Mouse (Mus musculus) forebrain, embryonic 14.5 days (tissue): Measurements from ENCODE around the gene Fam187a. TPM values are rescaled to one million over a fixed set of nuclear protein-coding genes. Genes with fewer than 3 reads are reported as not detected.

Source experiments
- ATAC-seq: fragments of 200-750 bp; cut with Nextera tagmentation; 2 replicates; pipeline ENCODE4 v1.8.0; 2017; ENCODE audit warnings: mild to moderate bottlenecking, moderate library complexity
- DNase-seq: peaks from one replicate; pipeline ENCODE4 v3.0.0-alpha.2; 2015; ENCODE audit warnings: low spot score
- H3K27ac ChIP-seq: fragments of 300-500 bp; sonication (generic); 2 replicates; pipeline ENCODE4 v1.5.1; 2014; ENCODE audit warnings: low read depth, mild to moderate bottlenecking, control low read depth, low read length, moderate library complexity
- H3K27me3 ChIP-seq: fragments of 300-500 bp; sonication (generic); replicated peaks from 2 replicates; pipeline ENCODE4 v1.6.1; 2014; ENCODE audit warnings: low read length, control low read depth, mixed read lengths; ENCODE audit not compliant: control insufficient read depth, insufficient read depth
- H3K36me3 ChIP-seq: fragments of 300-500 bp; sonication (generic); 2 replicates; pipeline ENCODE4 v1.6.1; 2014; ENCODE audit warnings: low read length, control low read depth; ENCODE audit not compliant: control insufficient read depth, insufficient read depth
- H3K4me1 ChIP-seq: fragments of 300-500 bp; sonication (generic); 2 replicates; pipeline ENCODE4 v1.6.1; 2014; ENCODE audit warnings: antibody characterized with exemption, low read length, control low read depth; ENCODE audit not compliant: control insufficient read depth, insufficient read depth
- H3K4me2 ChIP-seq: fragments of 300-500 bp; sonication (generic); 2 replicates; pipeline ENCODE4 v1.6.1; 2014; ENCODE audit warnings: mild to moderate bottlenecking, control low read depth, low read length
- H3K4me3 ChIP-seq: fragments of 300-500 bp; sonication (generic); 2 replicates; pipeline ENCODE4 v1.5.1; 2014; ENCODE audit warnings: low read depth, low read length, control low read depth
- H3K9ac ChIP-seq: fragments of 300-500 bp; sonication (generic); 2 replicates; pipeline ENCODE4 v1.6.1; 2014; ENCODE audit warnings: mild to moderate bottlenecking, low read length, control low read depth, moderate library complexity
- H3K9me3 ChIP-seq: fragments of 300-500 bp; sonication (generic); replicated peaks from 2 replicates; pipeline ENCODE4 v1.6.1; 2016; ENCODE audit warnings: low read length, control low read depth, mixed read lengths; ENCODE audit not compliant: control insufficient read depth
- WGBS: fragments of 180-500 bp; shearing (Covaris S2); extraction: QIAGEN DNeasy Blood & Tissue Kit; methylation state at CpG from one replicate; pipeline ENCODE4 v1.1.7; 2014; 5-methylcytosine and 5-hydroxymethylcytosine counted together
- polyA plus RNA-seq: library from polyadenylated mRNA; unstranded; fragments of >200 nt; fragmentation: Nextera tagmentation; extraction: Ambion mirVana; gene quantifications from 2 replicates; pipeline ENCODE4 v1.2.1, GENCODE M21; 2014

The Fam187a gene
- polyA plus RNA-seq, 1 experiment from 2014 or later, result not detected

DNA sequence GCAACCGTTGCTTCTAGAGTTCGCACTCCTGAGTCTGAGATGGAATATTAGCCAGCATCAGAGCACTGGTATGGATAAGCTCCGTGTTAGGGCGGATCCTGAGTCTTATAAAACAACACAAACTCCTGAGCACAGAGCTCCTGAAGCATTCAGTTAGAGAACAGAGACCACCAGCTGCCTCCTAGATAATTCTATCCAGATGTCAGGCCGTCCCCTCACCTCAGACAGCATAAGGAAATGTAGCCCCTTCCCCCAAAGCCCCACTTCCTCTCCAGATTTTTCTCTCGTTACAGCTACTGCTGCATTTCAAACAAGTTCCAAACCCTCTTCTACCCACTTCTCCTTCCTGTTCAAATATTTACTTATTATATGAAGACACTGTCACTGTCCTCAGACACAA lies 29.0 kb upstream of the Fam187a start:
- H3K4me2 ChIP-seq, result no peak overlapping the region
- no peak overlapping the region for H3K27ac ChIP-seq
- no peaks in the 10 kb centered on the region for H3K27me3 ChIP-seq
- no peaks in the 10 kb centered on the region for H3K4me1 ChIP-seq
- DNase-seq, result no peak
- ATAC-seq, result no peak
- peaks cover 93% of the 10 kb centered on the region for H3K36me3 ChIP-seq
- no peak overlapping the region for H3K4me3 ChIP-seq
- H3K9me3 ChIP-seq, result no peaks in the 10 kb centered on the region
- no peak overlapping the region for H3K9ac ChIP-seq
- 95% methylated on average over 6 of the region's 6 CpGs for WGBS

DNA sequence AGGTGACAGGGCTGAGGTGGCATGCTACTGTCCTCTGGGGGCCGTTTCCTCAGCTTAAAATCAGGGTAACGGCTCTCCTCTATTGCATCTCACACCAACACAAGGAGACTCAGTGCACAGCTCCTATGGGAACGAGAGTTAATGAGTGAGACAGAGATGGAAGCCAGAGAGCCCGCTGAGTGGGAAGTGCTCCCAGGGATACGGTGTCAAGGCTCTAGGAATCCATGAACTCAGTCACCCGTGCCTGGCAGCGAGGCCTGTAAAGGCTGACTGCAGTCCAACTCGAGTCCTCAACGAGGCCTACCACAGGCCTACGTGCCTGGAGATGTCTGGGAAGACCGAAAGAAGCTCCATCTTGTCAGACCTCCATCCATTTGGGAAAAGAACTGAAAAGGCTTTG lies 26.0 kb upstream of the Fam187a start:
- DNase-seq (no peak), ATAC-seq (no peak)
- Histone ChIP-seq H3K27me3 (no peaks in the 10 kb centered on the region), H3K4me1 (no peaks in the 10 kb centered on the region), H3K9ac (no peak overlapping the region), H3K27ac (no peak overlapping the region), H3K9me3 (no peaks in the 10 kb centered on the region), H3K36me3 (peaks cover 92% of the 10 kb centered on the region), H3K4me3 (no peak overlapping the region), H3K4me2 (no peak overlapping the region)
- WGBS, result 92% methylated on average over 11 of the region's 11 CpGs

DNA sequence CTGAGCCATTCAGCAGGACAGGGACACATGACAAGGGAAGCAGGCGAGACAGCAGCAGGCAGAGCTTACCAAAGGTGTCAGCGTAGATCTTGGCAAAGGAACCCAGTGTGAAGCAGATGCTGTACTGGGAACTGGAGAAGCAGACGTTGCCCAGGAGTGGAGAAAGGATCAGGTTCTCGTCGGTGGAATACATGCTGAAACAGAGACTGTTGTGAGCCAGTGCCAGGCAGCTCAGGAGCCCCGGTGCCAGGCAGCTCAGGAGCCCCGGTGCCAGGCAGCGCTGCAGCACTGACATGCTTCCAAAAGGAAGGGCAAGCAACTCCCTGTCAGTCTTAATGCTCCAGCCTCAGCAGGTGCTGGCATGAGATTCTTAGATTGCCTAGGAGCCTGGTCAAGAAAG lies 25.0 kb upstream of the Fam187a start:
- Histone ChIP-seq H3K4me1 (no peaks in the 10 kb centered on the region), H3K27ac (no peak overlapping the region), H3K4me3 (no peak overlapping the region), H3K9ac (no peak overlapping the region), H3K9me3 (no peaks in the 10 kb centered on the region), H3K36me3 (peaks cover 89% of the 10 kb centered on the region), H3K27me3 (no peaks in the 10 kb centered on the region), H3K4me2 (no peak overlapping the region)
- WGBS, result 82% methylated on average over 8 of the region's 8 CpGs
- DNase-seq, result peak; percentile 55
- ATAC-seq, result 0 out of 2 replicates have a peak, but pooled peaks have one; percentile 23

DNA sequence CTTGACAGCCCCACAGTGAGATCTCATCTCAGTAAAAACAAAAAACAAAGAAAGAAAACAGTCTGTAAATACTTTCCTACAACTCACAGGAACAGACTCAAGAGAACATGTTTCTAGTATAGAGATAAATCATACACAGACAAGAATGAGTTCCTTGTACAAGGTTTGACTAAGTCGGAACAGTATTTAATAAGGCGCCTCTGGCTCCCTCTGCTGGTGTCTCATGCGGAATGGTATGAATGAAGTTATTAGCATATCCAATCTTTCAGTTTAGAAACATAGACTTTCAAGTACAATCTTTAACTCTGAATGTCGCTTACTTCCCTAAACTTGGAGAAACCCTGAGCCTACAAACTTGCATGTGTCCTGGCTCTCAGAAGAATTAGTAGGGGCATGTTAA lies 20.7 kb upstream of the Fam187a start:
- DNase-seq (peak; percentile 92), ATAC-seq (no peak)
- no peak overlapping the region for H3K9ac ChIP-seq
- H3K27ac ChIP-seq, result no peak overlapping the region
- H3K9me3 ChIP-seq, result no peaks in the 10 kb centered on the region
- no peak overlapping the region for H3K4me2 ChIP-seq
- H3K4me3 ChIP-seq, result no peak overlapping the region
- 32% methylated on average over 4 of the region's 4 CpGs for WGBS
- H3K36me3 ChIP-seq, result peaks cover 90% of the 10 kb centered on the region
- H3K27me3 ChIP-seq, result no peaks in the 10 kb centered on the region
- H3K4me1 ChIP-seq, result no peaks in the 10 kb centered on the region

DNA sequence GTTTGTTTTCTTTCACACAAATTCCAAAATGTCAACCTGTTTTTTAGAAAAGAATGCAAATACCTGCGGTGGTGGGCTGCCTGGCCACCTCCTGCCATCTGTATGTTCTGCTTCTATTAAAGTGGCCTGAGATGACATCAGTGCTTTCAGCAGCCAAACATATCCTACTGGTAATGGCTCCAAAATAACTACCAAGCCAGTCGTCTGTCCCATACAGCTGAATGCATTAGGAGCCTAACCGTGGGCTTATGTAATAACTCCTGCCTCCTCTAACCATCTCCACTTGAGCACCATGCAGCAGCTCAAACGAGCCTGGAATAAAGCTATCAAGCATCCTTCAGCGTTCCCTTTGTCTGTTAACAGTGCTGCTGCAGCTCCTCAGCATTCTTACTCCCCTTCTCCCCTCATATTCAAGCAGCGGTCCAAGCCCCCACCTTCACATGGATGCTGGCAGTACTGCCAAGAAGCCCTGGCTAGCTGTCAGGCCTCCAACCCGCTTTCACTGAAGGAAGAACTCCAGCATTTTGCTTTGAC lies 10.1 kb upstream of the Fam187a start:
- H3K27ac ChIP-seq, result no peak overlapping the region; the same call in 1 of the 2 replicates
- no peaks in the 10 kb centered on the region for H3K9me3 ChIP-seq
- no peak overlapping the region for H3K9ac ChIP-seq
- DNase-seq (no peak), ATAC-seq (no peak)
- 78% methylated on average over 7 of the region's 7 CpGs for WGBS
- H3K4me1 ChIP-seq, result peaks cover 4% of the 10 kb centered on the region
- H3K27me3 ChIP-seq, result no peaks in the 10 kb centered on the region
- no peak overlapping the region for H3K4me3 ChIP-seq
- H3K36me3 ChIP-seq, result peaks cover 63% of the 10 kb centered on the region
- H3K4me2 ChIP-seq, result no peak overlapping the region

DNA sequence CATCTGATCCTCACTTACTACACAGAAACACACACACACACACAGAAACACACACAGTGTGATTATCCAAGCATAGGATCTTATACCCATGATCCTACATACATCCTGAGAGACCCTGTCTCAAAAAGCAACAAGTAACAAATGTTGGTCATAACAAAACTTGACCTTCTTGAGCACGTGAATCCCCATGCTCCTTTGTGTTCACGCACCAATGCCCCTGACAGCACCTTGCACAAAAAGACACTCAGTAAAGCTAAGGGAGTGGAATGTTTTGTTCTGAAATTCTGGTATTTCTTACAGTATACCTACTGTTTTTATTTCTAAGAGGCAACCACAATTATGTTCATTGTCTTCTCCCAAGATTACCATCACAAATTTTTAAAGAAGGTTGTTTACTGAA lies 5.4 kb upstream of the Fam187a start:
- H3K9me3 ChIP-seq, result no peaks in the 10 kb centered on the region
- H3K4me3 ChIP-seq, result peak overlapping the region; percentile 66
- peaks cover 30% of the 10 kb centered on the region for H3K36me3 ChIP-seq
- WGBS, result 53% methylated on average over 2 of the region's 2 CpGs
- peak overlapping the region; percentile 84 for H3K9ac ChIP-seq
- no peaks in the 10 kb centered on the region for H3K27me3 ChIP-seq
- H3K4me2 ChIP-seq, result peak overlapping the region; percentile 79
- no peak for ATAC-seq
- no peak for DNase-seq
- H3K4me1 ChIP-seq, result peaks cover 5% of the 10 kb centered on the region
- no peak overlapping the region for H3K27ac ChIP-seq

DNA sequence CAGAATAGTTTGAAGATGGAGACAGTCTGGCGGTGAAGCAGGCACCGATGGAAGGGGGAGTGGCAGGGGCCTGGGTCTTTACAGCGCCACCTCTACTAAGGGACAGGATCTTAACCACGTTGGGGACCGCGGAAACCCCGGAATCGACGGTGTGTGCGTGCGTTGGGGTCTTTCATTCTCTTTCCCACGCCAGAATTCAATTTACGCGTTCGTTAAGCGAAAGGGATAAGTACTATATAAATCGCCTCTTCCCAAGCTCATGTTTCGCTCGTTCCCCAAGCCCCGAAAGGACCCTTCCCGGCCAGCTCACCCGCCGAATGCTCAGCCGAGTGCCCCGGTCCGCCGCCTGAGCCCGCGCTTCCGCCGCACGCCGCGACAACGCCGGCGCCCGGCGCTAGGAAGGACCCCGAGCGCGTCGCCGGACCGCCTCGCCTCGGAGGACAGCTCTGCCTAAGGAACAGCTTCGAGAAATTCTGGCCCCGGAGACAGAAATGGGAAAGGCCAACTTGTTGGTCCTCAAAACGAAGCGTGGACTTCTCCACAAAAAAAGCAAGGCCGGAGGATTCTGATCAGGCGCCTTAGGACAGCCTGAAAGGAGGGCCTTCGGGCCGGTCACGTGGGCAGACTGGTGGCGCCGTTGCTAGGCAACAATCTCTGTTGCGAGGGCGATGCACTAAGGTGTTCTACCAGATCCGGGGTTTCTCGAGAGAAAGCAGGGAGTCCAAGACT lies 4.2 kb upstream of the Fam187a start, which contains the start of the genes Eftud2 and Ccdc103:
Eftud2 (minus strand) TSS at position 401 of the 729 bp plus-strand sequence.
Ccdc103 (plus strand) TSS at position 620 of the 729 bp plus-strand sequence.
- DNase-seq (peak; percentile 96), ATAC-seq (peak; percentile 94)
- H3K4me1 ChIP-seq, result peaks cover 5% of the 10 kb centered on the region
- peaks cover 19% of the 10 kb centered on the region for H3K36me3 ChIP-seq
- WGBS, result under 1% methylated on average over 62 of the region's 62 CpGs
- peak within 1 kb of the TSS; percentile 79 for H3K4me2 ChIP-seq
- peak within 1 kb of the TSS; percentile 66 for H3K4me3 ChIP-seq
- H3K27me3 ChIP-seq, result no peaks in the 10 kb centered on the region
- H3K9me3 ChIP-seq, result no peaks in the 10 kb centered on the region
- peak within 1 kb of the TSS; percentile 84 for H3K9ac ChIP-seq
- peak within 1 kb of the TSS; percentile 81 for H3K27ac ChIP-seq

DNA sequence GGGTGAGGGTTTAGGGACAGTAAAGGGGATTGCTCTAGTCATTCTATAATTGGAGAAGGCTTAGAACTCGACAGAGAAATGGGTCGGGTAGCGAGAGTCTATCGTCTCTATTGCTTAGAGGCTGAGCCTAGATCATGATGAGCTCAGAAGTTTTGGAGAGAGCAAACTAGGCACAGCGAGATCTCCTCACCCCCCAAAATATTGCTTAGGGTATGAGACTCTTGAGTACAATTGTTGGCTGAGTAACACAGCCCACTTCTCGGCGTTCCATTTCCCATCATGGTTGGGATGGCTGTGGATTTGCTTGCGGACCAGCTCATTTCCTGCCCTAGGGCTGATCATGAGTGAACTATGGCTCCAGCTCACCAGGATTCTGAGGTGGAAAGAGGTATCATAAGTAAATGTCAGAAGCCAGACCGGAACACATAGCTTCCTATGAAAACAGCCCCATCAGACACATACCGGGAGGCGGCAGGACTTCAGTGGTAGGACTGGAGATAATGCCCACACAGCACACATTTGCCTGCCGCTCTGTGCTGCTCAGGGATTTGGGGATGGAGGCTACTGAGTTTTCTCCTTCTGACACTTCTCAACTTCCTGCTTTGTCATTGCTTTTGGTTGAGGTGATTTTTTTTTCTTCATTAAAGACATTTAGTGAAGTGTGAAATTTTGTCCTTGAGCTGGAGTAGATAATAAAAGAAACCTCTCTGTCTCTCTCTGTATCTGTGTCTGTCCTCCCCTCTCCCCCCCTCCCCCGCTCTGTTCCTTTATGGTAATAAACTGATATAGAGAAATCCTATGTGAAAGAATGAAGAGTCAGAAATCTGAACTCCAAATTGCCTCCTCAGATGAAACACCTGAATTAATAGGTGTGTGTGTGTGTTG lies 3.4 kb upstream of the Fam187a start:
- H3K27ac ChIP-seq, result peak overlapping the region; percentile 81
- H3K9ac ChIP-seq, result peak overlapping the region; percentile 84
- 22% methylated on average over 13 of the region's 13 CpGs for WGBS
- H3K27me3 ChIP-seq, result no peaks in the 10 kb centered on the region
- no peaks in the 10 kb centered on the region for H3K9me3 ChIP-seq
- no peak for DNase-seq
- ATAC-seq, result peak; percentile 23; the same call in 1 of the 2 replicates
- peaks cover 11% of the 10 kb centered on the region for H3K36me3 ChIP-seq
- H3K4me1 ChIP-seq, result peaks cover 5% of the 10 kb centered on the region
- H3K4me2 ChIP-seq, result peak overlapping the region; percentile 79
- peak overlapping the region; percentile 66 for H3K4me3 ChIP-seq
